Mouse (Mus musculus) stomach, postnatal 0 days (tissue): ENCODE data around the gene Syt8.

Experiments used
- CTCF ChIP-seq: IDR thresholded peaks from 2 replicates; pipeline ENCODE4 v1.5.1; 2016; ENCODE audit warnings: antibody characterized with exemption, low read depth, mild to moderate bottlenecking, moderate library complexity
- EP300 ChIP-seq: optimal IDR thresholded peaks from 2 replicates; pipeline ENCODE3; 2016; ENCODE audit warnings: antibody characterized with exemption

DNA sequence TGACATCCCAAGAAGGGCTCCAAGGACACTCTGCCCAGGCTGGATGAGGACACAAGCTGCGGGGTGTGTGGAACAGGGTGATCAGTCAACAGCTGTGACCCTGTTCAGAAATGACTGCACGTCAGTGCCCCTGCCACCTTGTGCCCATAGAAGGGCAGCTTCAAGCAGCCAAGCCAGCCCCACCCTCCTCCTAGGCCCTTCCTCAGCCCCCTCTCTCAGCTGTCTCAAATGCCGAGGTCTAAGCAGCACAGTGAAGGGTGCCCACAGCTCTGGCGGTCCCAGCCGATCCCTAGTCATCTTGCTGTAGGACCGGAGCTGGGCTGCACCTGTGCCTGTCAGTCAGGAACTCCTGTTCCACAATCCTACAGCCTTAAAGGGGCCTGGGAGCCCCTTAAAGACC is 27.5 kb downstream of the Syt8 start:
- TF ChIP-seq CTCF = no peak
- no peak for TF ChIP-seq EP300
